Mouse (Mus musculus) heart, embryonic 10.5 days (tissue): Measurements from ENCODE around the gene Fen1. TPM values are rescaled to one million over a fixed set of nuclear protein-coding genes. Genes with fewer than 3 reads are reported as not detected.
"Not testable (repeated sequence)": the region's sequence is repeated elsewhere in the genome, so short reads cannot be mapped to it uniquely, and the experiment has no call there.

Source experiments
- DNase-seq: peaks from one replicate; pipeline ENCODE4 v3.0.0-alpha.2; 2017; ENCODE audit warnings: low spot score
- H3K27ac ChIP-seq: fragments of 300-500 bp; sonication (generic); 2 replicates; pipeline ENCODE4 v1.5.1; 2016; ENCODE audit warnings: mild to moderate bottlenecking
- H3K27me3 ChIP-seq: fragments of 300-500 bp; sonication (generic); 2 replicates; pipeline ENCODE4 v1.6.1; 2016; ENCODE audit warnings: mild to moderate bottlenecking; ENCODE audit not compliant: poor library complexity, insufficient read depth, severe bottlenecking
- H3K36me3 ChIP-seq: fragments of 300-500 bp; sonication (generic); 2 replicates; pipeline ENCODE4 v1.6.1; 2016; ENCODE audit warnings: mild to moderate bottlenecking, moderate library complexity
- H3K4me1 ChIP-seq: fragments of 300-500 bp; sonication (generic); 2 replicates; pipeline ENCODE4 v1.6.1; 2016; ENCODE audit warnings: mild to moderate bottlenecking
- H3K4me3 ChIP-seq: fragments of 300-500 bp; sonication (generic); 2 replicates; pipeline ENCODE4 v1.5.1; 2016; ENCODE audit warnings: mild to moderate bottlenecking, moderate library complexity
- H3K9me3 ChIP-seq: fragments of 300-500 bp; sonication (generic); 2 replicates; pipeline ENCODE4 v1.6.1; 2016; ENCODE audit warnings: mild to moderate bottlenecking, moderate library complexity
- WGBS: fragments of 180-500 bp; shearing (Covaris S2); methylation state at CpG from one replicate; pipeline ENCODE4 v1.1.7; 2016; 5-methylcytosine and 5-hydroxymethylcytosine counted together
- polyA plus RNA-seq: library from polyadenylated mRNA; unstranded; fragments of >200 nt; fragmentation: Nextera tagmentation; extraction: Ambion mirVana; gene quantifications from 2 replicates; pipeline ENCODE4 v1.2.1, GENCODE M21; 2016

The Fen1 gene
- polyA plus RNA-seq, 1 experiment from 2014 or later, result 128 TPM

GRCm38 (mm10) chr19:10171846-10172245 lies 32.1 kb downstream of the Fen1 start:
- Histone ChIP-seq H3K9me3 (no peaks in the 10 kb centered on the region), H3K27me3 (no peaks in the 10 kb centered on the region), H3K36me3 (no peaks in the 10 kb centered on the region), H3K27ac (peak overlapping the region; percentile 17; the same call in 1 of the 2 replicates), H3K4me1 (peaks cover 5% of the 10 kb centered on the region), H3K4me3 (no peak overlapping the region)
- DNase-seq, result peak; percentile 75

GRCm38 (mm10) chr19:10171359-10171758 lies 32.6 kb downstream of the Fen1 start:
- Histone ChIP-seq H3K36me3 (no peaks in the 10 kb centered on the region), H3K4me1 (peaks cover 3% of the 10 kb centered on the region; the same call in 1 of the 2 replicates), H3K27ac (peak overlapping the region; percentile 13; the same call in 1 of the 2 replicates), H3K27me3 (no peaks in the 10 kb centered on the region), H3K9me3 (no peaks in the 10 kb centered on the region), H3K4me3 (no peak overlapping the region)
- DNase-seq, result no peak
- 78% methylated on average over 7 of the region's 7 CpGs for WGBS

- no peak overlapping the region for H3K4me3 ChIP-seq
- no peak for DNase-seq
- H3K9me3 ChIP-seq, result no peaks in the 10 kb centered on the region
- no peaks in the 10 kb centered on the region for H3K36me3 ChIP-seq
- peaks cover 3% of the 10 kb centered on the region; the same call in 1 of the 2 replicates for H3K4me1 ChIP-seq
- WGBS, result 63% methylated on average over 1 of the region's 1 CpGs
- peak overlapping the region; percentile 44; the same call in 1 of the 2 replicates for H3K27ac ChIP-seq
- no peaks in the 10 kb centered on the region for H3K27me3 ChIP-seq
Observed at GRCm38 (mm10) chr19:10170466-10170865, 33.5 kb downstream of the Fen1 start.

- H3K27me3 ChIP-seq, H3K9me3 ChIP-seq, H3K4me3 ChIP-seq, H3K36me3 ChIP-seq, H3K27ac ChIP-seq, H3K4me1 ChIP-seq: not testable (repeated sequence)
- 65% methylated on average over 3 of the region's 3 CpGs for WGBS
- peak; percentile 73 for DNase-seq
Observed at GRCm38 (mm10) chr19:10169692-10170330, 34.2 kb downstream of the Fen1 start.

GRCm38 (mm10) chr19:10169179-10169578 lies 34.8 kb downstream of the Fen1 start:
- H3K9me3 ChIP-seq, result no peaks in the 10 kb centered on the region
- H3K27me3 ChIP-seq, result no peaks in the 10 kb centered on the region
- peak; percentile 76 for DNase-seq
- H3K36me3 ChIP-seq, result no peaks in the 10 kb centered on the region
- no peak overlapping the region for H3K4me3 ChIP-seq
- no peak overlapping the region for H3K27ac ChIP-seq
- peaks cover 3% of the 10 kb centered on the region; the same call in 1 of the 2 replicates for H3K4me1 ChIP-seq

GRCm38 (mm10) chr19:10168441-10168840 lies 35.5 kb downstream of the Fen1 start:
- Histone ChIP-seq H3K27ac (no peak overlapping the region), H3K4me3 (no peak overlapping the region), H3K36me3 (no peaks in the 10 kb centered on the region), H3K4me1 (peaks cover 3% of the 10 kb centered on the region; the same call in 1 of the 2 replicates), H3K27me3 (no peaks in the 10 kb centered on the region), H3K9me3 (no peaks in the 10 kb centered on the region)
- WGBS, result 84% methylated on average over 3 of the region's 3 CpGs
- no peak for DNase-seq

- Histone ChIP-seq H3K9me3 (no peaks in the 10 kb centered on the region), H3K27me3 (no peaks in the 10 kb centered on the region), H3K27ac (no peak overlapping the region), H3K4me3 (no peak overlapping the region), H3K36me3 (no peaks in the 10 kb centered on the region), H3K4me1 (peaks cover under 1% of the 10 kb centered on the region; the same call in 1 of the 2 replicates)
- WGBS, result 93% methylated on average over 1 of the region's 1 CpGs
- DNase-seq, result no peak
Observed at GRCm38 (mm10) chr19:10167951-10168350, 36.0 kb downstream of the Fen1 start.

- H3K9me3 ChIP-seq, result no peaks in the 10 kb centered on the region
- H3K36me3 ChIP-seq, result no peaks in the 10 kb centered on the region
- no peak for DNase-seq
- no peaks in the 10 kb centered on the region for H3K4me1 ChIP-seq
- H3K27me3 ChIP-seq, result no peaks in the 10 kb centered on the region
- H3K27ac ChIP-seq, result no peak overlapping the region
- 71% methylated on average over 4 of the region's 4 CpGs for WGBS
- no peak overlapping the region for H3K4me3 ChIP-seq
Observed at GRCm38 (mm10) chr19:10167112-10167511, 36.9 kb downstream of the Fen1 start.

GRCm38 (mm10) chr19:10165928-10166327 lies 38.0 kb downstream of the Fen1 start:
- not testable (repeated sequence) for H3K9me3 ChIP-seq, H3K27ac ChIP-seq, H3K36me3 ChIP-seq, H3K27me3 ChIP-seq, H3K4me1 ChIP-seq, H3K4me3 ChIP-seq, DNase-seq
- 76% methylated on average over 4 of the region's 4 CpGs for WGBS

- Histone ChIP-seq H3K4me1 (no peaks in the 10 kb centered on the region), H3K27me3 (no peaks in the 10 kb centered on the region), H3K4me3 (no peak overlapping the region), H3K36me3 (no peaks in the 10 kb centered on the region), H3K27ac (no peak overlapping the region), H3K9me3 (no peaks in the 10 kb centered on the region)
- DNase-seq, result no peak
- 84% methylated on average over 3 of the region's 3 CpGs for WGBS
Observed at GRCm38 (mm10) chr19:10163896-10164295, 40.1 kb downstream of the Fen1 start.

- 50% methylated on average over 2 of the region's 2 CpGs for WGBS
- DNase-seq, result no peak
- Histone ChIP-seq H3K36me3 (no peaks in the 10 kb centered on the region), H3K27ac (no peak overlapping the region), H3K4me1 (no peaks in the 10 kb centered on the region), H3K27me3 (no peaks in the 10 kb centered on the region), H3K4me3 (no peak overlapping the region), H3K9me3 (no peaks in the 10 kb centered on the region)
Observed at GRCm38 (mm10) chr19:10157725-10158124, 46.2 kb downstream of the Fen1 start.

- 71% methylated on average over 3 of the region's 3 CpGs for WGBS
- Histone ChIP-seq H3K4me1 (peaks cover 7% of the 10 kb centered on the region), H3K27ac (no peak overlapping the region), H3K36me3 (no peaks in the 10 kb centered on the region), H3K9me3 (no peaks in the 10 kb centered on the region), H3K4me3 (no peak overlapping the region), H3K27me3 (no peaks in the 10 kb centered on the region)
- no peak for DNase-seq
Observed at GRCm38 (mm10) chr19:10149189-10149588, 54.8 kb downstream of the Fen1 start.
